Mouse (Mus musculus): ENCODE results near the gene Gm45337. TPM values are rescaled to one million over a fixed set of nuclear protein-coding genes. Genes with fewer than 3 reads are reported as not detected.
"Not testable (repeated sequence)": the region's sequence is repeated elsewhere in the genome, so short reads cannot be mapped to it uniquely, and the experiment has no call there.

Gene Gm45337
- total and polyA plus RNA-seq, 2 experiments from 2014 or later: not detected

DNA sequence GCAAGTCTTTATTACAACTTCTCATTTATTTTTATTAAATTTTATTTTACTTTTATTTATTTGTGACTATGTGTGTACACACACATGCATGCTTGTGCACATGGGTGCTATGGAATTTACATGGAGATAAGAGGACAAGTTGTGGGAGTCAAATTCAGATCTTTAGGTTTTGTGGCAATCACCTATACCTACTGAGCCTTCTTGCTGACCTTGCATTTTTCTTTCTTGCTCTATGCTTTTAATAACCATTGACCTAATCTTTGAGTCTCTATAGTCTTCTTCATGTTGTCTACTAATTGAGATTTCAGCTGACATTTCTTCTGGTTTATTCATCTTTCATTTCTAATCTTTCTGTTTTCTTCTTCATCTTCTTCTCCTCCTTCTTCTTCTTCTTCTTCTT, 4.2 kb upstream of the Gm45337 start:
- ATAC-seq (ENCODE audit: low FRiP score): no peak

DNA sequence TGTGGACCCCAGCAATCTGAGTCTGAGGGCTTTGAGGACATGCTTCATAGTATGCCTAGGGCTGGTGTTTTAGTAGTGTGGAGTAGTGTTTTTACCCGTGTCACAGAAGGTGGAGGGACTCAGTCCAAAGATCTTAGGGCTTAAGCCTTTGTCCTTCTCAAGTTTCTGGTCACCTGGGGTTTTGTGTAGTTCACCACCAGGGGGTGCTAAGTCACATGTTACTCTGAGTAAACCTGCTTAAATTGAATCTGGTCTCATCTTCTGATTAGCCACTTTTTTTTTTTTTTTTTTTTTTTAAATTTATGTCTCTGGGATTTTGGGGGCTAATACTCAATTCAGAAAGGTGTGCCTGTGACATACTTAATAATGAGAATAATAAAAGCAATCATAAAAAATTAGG, 1.6 kb upstream of the Gm45337 start:
- TF ChIP-seq CTCF (IDR thresholded peaks at IDR 0.05): peak; percentile 67
- H3K9me3 ChIP-seq (ENCODE audit: low read length): no peaks in the 10 kb centered on the region
- 3% methylated on average over 1 of the region's 1 CpGs for WGBS

More for the DNA sequence above, 4.2 kb upstream of the Gm45337 start:
- Histone ChIP-seq H3K27ac (ENCODE audit: low read depth, low read length) (no peak overlapping the region), H3K4me2 (ENCODE audit: low read depth, low read length, poor library complexity, severe bottlenecking) (no peak overlapping the region), H3K9me3 (ENCODE audit: low read length) (no peaks in the 10 kb centered on the region), H3K4me1 (ENCODE audit: insufficient read depth, low read length) (no peaks in the 10 kb centered on the region), H3K36me3 (ENCODE audit: insufficient read depth, low read length) (no peaks in the 10 kb centered on the region), H3K27me3 (ENCODE audit: insufficient read depth, low read length) (no peaks in the 10 kb centered on the region), H3K9ac (replicated peaks; ENCODE audit: low read length, poor library complexity, severe bottlenecking) (no peak overlapping the region), H3K4me3 (ENCODE audit: low read depth, low read length) (no peak overlapping the region)
- DNase-seq (ENCODE audit: low spot score): no peak
- no peak for TF ChIP-seq CTCF (IDR thresholded peaks at IDR 0.05)

DNA sequence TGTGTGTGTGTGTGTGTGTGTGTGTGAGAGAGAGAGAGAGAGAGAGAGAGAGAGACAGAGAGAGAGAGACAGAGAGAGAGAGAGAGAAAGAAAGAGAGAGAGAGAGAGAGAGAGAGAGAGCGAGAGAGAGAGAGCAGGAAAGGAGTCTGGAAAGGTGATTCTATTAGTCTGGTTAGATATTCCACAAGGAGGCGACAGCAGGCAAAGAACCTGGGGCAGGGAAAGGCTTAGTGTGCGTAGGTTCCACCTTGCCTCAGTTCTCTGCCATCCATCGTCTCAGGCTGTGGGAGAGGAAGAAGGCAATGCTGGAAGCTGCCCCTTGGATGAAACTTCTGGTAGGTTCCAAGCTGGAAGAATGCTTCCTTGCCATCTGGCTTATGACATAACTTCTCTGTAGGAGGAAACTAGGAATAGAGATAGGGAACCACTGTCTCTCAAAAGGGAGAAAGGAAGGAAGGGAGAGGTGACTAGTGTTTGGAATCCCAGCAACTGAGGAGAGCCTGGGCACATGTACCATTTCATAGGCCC, 1.1 kb upstream of the Gm45337 start:
- WGBS: 52% methylated on average over 4 of the region's 4 CpGs
- Histone ChIP-seq H3K27ac (ENCODE audit: low read depth, low read length) (no peak overlapping the region), H3K9ac (replicated peaks; ENCODE audit: low read length, poor library complexity, severe bottlenecking) (no peak overlapping the region), H3K4me3 (ENCODE audit: low read depth, low read length) (no peak overlapping the region), H3K36me3 (ENCODE audit: insufficient read depth, low read length) (no peaks in the 10 kb centered on the region), H3K4me1 (ENCODE audit: insufficient read depth, low read length) (no peaks in the 10 kb centered on the region), H3K4me2 (ENCODE audit: low read depth, low read length, poor library complexity, severe bottlenecking) (no peak overlapping the region), H3K9me3 (ENCODE audit: low read length) (no peaks in the 10 kb centered on the region), H3K27me3 (ENCODE audit: insufficient read depth, low read length) (no peaks in the 10 kb centered on the region)
- DNase-seq (ENCODE audit: low spot score) (no peak), ATAC-seq (ENCODE audit: low FRiP score) (no peak)
- no peak; the same call in 1 of the 2 replicates for TF ChIP-seq CTCF (IDR thresholded peaks at IDR 0.05)

More for the DNA sequence above, 1.6 kb upstream of the Gm45337 start:
- Histone ChIP-seq H3K36me3 (ENCODE audit: insufficient read depth, low read length) (no peaks in the 10 kb centered on the region), H3K27ac (ENCODE audit: low read depth, low read length) (no peak overlapping the region), H3K9ac (replicated peaks; ENCODE audit: low read length, poor library complexity, severe bottlenecking) (no peak overlapping the region), H3K4me1 (ENCODE audit: insufficient read depth, low read length) (no peaks in the 10 kb centered on the region), H3K27me3 (ENCODE audit: insufficient read depth, low read length) (no peaks in the 10 kb centered on the region), H3K4me2 (ENCODE audit: low read depth, low read length, poor library complexity, severe bottlenecking) (no peak overlapping the region), H3K4me3 (ENCODE audit: low read depth, low read length) (no peak overlapping the region)
- ATAC-seq (ENCODE audit: low FRiP score): no peak
- DNase-seq (ENCODE audit: low spot score): peak; percentile 71

DNA sequence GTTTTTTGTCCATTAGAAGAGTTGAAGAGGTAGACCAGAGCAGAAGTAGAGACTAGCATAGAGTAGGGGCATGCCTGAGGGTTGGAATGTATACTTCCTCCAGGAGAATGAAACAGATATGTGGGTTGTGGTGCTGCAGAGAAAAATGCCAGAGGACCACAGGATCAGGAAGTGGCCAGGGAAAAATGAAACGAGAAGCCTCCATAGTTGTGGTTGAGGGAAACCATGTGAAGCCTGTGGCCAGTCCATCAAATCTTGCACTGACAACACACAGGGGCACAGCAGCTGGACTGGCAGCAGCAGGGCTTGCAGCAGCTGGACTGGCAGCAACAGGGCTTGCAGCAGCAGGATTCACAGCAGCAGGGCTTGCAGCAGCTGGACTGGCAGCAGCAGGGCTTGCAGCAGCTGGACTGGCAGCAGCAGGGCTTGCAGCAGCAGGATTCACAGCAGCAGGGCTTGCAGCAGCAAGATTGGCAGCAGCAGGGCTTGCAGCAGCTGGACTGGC, 849 bp downstream of the Gm45337 start:
- not testable (repeated sequence) for H3K9me3 ChIP-seq (ENCODE audit: low read length); H3K4me2 ChIP-seq (ENCODE audit: low read depth, low read length, poor library complexity, severe bottlenecking); DNase-seq (ENCODE audit: low spot score); H3K27ac ChIP-seq (ENCODE audit: low read depth, low read length); H3K9ac ChIP-seq (replicated peaks; ENCODE audit: low read length, poor library complexity, severe bottlenecking); H3K4me1 ChIP-seq (ENCODE audit: insufficient read depth, low read length); H3K36me3 ChIP-seq (ENCODE audit: insufficient read depth, low read length); ATAC-seq (ENCODE audit: low FRiP score); H3K4me3 ChIP-seq (ENCODE audit: low read depth, low read length); H3K27me3 ChIP-seq (ENCODE audit: insufficient read depth, low read length)
- WGBS: 67% methylated on average over 1 of the region's 1 CpGs

DNA sequence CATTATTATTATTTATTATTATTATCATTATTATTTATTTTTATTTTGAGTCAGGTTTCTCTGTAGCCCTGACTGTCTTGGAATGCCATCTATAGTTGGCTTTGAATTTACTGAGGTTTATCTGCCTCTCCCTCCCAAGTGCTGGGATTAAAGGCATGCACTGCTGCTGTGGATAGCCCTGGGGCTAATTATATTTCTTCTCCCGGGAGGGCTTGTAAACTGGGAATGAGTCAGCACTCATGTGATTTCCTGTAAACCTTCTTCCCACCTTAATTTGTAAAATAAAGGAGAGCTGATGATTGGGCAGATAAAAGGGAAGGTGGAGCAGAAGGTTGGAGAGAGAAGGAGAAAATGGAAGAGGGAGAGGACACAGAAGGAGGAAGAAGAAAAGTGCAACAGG, 3.7 kb downstream of the Gm45337 start:
- TF ChIP-seq CTCF (IDR thresholded peaks at IDR 0.05): no peak
- no peaks in the 10 kb centered on the region for H3K27me3 ChIP-seq (ENCODE audit: insufficient read depth, low read length)
- H3K27ac ChIP-seq (ENCODE audit: low read depth, low read length): no peak overlapping the region
- no peak overlapping the region for H3K4me3 ChIP-seq (ENCODE audit: low read depth, low read length)
- DNase-seq (ENCODE audit: low spot score) (no peak), ATAC-seq (ENCODE audit: low FRiP score) (no peak)
- no peak overlapping the region for H3K9ac ChIP-seq (replicated peaks; ENCODE audit: low read length, poor library complexity, severe bottlenecking)
- H3K4me1 ChIP-seq (ENCODE audit: insufficient read depth, low read length): no peaks in the 10 kb centered on the region
- 43% methylated on average over 1 of the region's 1 CpGs for WGBS
- H3K4me2 ChIP-seq (ENCODE audit: low read depth, low read length, poor library complexity, severe bottlenecking): no peak overlapping the region
- no peaks in the 10 kb centered on the region for H3K9me3 ChIP-seq (ENCODE audit: low read length)
- no peaks in the 10 kb centered on the region for H3K36me3 ChIP-seq (ENCODE audit: insufficient read depth, low read length)

DNA sequence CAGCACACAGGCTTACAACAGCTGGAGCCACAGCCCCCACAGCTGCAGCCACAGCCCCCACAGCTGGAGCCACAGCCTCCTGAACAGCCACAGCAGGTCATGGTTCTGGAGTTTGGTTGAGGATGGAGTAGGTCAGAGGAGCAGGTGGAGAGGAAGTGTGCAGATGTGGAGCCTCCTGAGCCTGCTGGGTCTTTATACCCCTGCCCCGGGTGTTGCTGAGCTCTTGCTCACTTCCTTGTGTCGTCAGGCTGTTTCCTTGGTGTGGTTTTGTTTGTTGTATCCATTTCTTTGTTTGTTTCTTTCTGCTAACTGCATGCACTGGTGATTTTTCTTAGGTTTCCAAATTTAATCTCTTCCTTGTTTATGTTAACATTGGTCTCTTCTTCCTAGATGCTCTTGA, 8.5 kb downstream of the Gm45337 start, which contains the start of gene Gm39115:
Gene Gm39115 (minus strand): TSS at position 101 of the 400 bp plus-strand sequence.
- ATAC-seq (ENCODE audit: low FRiP score); H3K27ac ChIP-seq (ENCODE audit: low read depth, low read length); H3K27me3 ChIP-seq (ENCODE audit: insufficient read depth, low read length); H3K4me1 ChIP-seq (ENCODE audit: insufficient read depth, low read length); H3K9me3 ChIP-seq (ENCODE audit: low read length); H3K9ac ChIP-seq (replicated peaks; ENCODE audit: low read length, poor library complexity, severe bottlenecking); H3K36me3 ChIP-seq (ENCODE audit: insufficient read depth, low read length); DNase-seq (ENCODE audit: low spot score); H3K4me2 ChIP-seq (ENCODE audit: low read depth, low read length, poor library complexity, severe bottlenecking); H3K4me3 ChIP-seq (ENCODE audit: low read depth, low read length): not testable (repeated sequence)
- 43% methylated on average over 2 of the region's 2 CpGs for WGBS

All from midbrain, postnatal 0 days (tissue).